Mouse (Mus musculus): Measurements from ENCODE around the gene Fubp1.
"Not testable (repeated sequence)": the region's sequence is repeated elsewhere in the genome, so short reads cannot be mapped to it uniquely, and the experiment has no call there.

DNA sequence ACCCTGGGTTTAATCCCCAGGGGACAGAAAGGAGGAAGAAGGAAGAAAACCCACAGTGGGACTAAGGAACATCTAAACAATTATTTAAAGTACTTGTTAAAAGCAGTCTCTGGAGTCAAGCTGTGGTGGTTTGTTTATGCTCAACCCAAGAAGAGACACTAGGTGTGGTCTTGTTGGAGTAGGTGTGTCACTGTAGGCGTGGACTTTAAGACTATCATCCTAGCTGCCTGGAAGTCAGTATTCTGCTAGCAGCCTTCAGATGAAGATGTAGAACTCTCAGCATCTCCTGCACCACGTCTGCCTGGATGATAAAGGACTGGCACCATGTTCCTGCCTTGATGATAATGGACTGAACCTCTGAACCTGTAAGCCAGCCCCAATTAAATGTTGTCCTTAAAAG is 13.0 kb upstream of the Fubp1 start:
- not testable (repeated sequence) for TF ChIP-seq CTCF (IDR thresholded peaks at IDR 0.05; ENCODE audit: borderline replicate concordance, insufficient read depth, low read length); POLR2A (IDR thresholded peaks at IDR 0.05; ENCODE audit: low read depth, low read length)
